Mouse (Mus musculus): ENCODE measurements around the gene Tmem106a.

DNA sequence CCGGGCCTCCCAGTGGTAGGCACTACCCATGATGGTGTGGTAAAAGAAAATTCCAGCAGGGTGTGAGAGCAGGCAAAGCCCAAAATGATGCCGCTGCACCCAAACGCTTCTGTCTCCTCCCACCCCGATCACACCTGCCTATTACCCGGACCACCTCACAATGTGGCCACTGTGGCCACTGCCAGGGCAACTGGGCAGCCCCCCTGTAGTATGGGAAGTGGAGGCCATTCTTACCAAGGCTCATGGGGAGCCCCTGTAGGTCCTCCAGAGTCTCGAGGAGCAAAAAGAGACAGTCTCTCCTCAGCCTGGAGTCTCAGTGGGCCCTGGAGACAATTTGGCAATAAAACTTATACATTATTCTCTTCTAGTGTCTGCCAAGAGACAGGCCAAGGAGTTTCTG lies 17.1 kb downstream of the Tmem106a start, which contains the start of gene Gm11634:
- no peak for TF ChIP-seq ZC3H11A (IDR thresholded peaks at IDR 0.05; ENCODE audit: borderline replicate concordance, low read depth, low read length)
- no peak for TF ChIP-seq ZNF384 (IDR thresholded peaks at IDR 0.05; ENCODE audit: low read depth, low read length)
- TF ChIP-seq CHD2 (IDR thresholded peaks at IDR 0.05; ENCODE audit: low read depth, low read length): no peak

Data from ES-E14 (cell line).